Mouse (Mus musculus) forebrain, embryonic 13.5 days (tissue): Measurements from ENCODE around the gene Rab27a. TPM values are rescaled to one million over a fixed set of nuclear protein-coding genes. Genes with fewer than 3 reads are reported as not detected.

ENCODE experiments used
- ATAC-seq: fragments of 200-750 bp; cut with Nextera tagmentation; 2 replicates; pipeline ENCODE4 v1.8.0; 2017
- H3K27ac ChIP-seq: fragments of 300-500 bp; sonication (generic); 2 replicates; pipeline ENCODE4 v1.5.1; 2015; ENCODE audit warnings: inconsistent platforms, mild to moderate bottlenecking, moderate library complexity
- H3K27me3 ChIP-seq: fragments of 300-500 bp; sonication (generic); 2 replicates; pipeline ENCODE4 v1.6.1; 2015; ENCODE audit warnings: mild to moderate bottlenecking, inconsistent platforms
- H3K36me3 ChIP-seq: fragments of 300-500 bp; sonication (generic); 2 replicates; pipeline ENCODE4 v1.6.1; 2015; ENCODE audit warnings: mild to moderate bottlenecking, inconsistent platforms; ENCODE audit not compliant: poor library complexity, severe bottlenecking
- H3K4me1 ChIP-seq: fragments of 300-500 bp; sonication (generic); 2 replicates; pipeline ENCODE4 v1.6.1; 2015; ENCODE audit warnings: inconsistent platforms
- H3K4me2 ChIP-seq: fragments of 300-500 bp; sonication (generic); 2 replicates; pipeline ENCODE4 v1.6.1; 2015; ENCODE audit warnings: inconsistent platforms, mild to moderate bottlenecking, moderate library complexity
- H3K4me3 ChIP-seq: fragments of 300-500 bp; sonication (generic); 2 replicates; pipeline ENCODE4 v1.5.1; 2015; ENCODE audit warnings: mild to moderate bottlenecking, inconsistent platforms
- H3K9ac ChIP-seq: fragments of 300-500 bp; sonication (generic); 2 replicates; pipeline ENCODE4 v1.6.1; 2015; ENCODE audit warnings: mild to moderate bottlenecking, inconsistent platforms
- H3K9me3 ChIP-seq: fragments of 300-500 bp; sonication (generic); replicated peaks from 2 replicates; pipeline ENCODE4 v1.6.1; 2016; ENCODE audit warnings: inconsistent platforms
- WGBS: fragments of 180-500 bp; shearing (Covaris S2); methylation state at CpG from one replicate; pipeline ENCODE4 v1.1.7; 2015; 5-methylcytosine and 5-hydroxymethylcytosine counted together
- polyA plus RNA-seq: library from polyadenylated mRNA; unstranded; fragments of >200 nt; fragmentation: Nextera tagmentation; extraction: Ambion mirVana; gene quantifications from 2 replicates; pipeline ENCODE4 v1.2.1, GENCODE M21; 2015

Rab27a gene
- polyA plus RNA-seq, 1 experiment from 2014 or later, result 0.96 TPM

- Histone ChIP-seq H3K36me3 (peaks cover 70% of the 10 kb centered on the region), H3K9me3 (no peaks in the 10 kb centered on the region), H3K4me2 (no peak overlapping the region), H3K4me3 (no peak overlapping the region), H3K27ac (no peak overlapping the region), H3K9ac (no peak overlapping the region), H3K4me1 (no peaks in the 10 kb centered on the region), H3K27me3 (no peaks in the 10 kb centered on the region)
- WGBS, result 93% methylated on average over 10 of the region's 10 CpGs
- no peak for ATAC-seq
Measured at GRCm38 (mm10) chr9:73019841-73020240, 24.8 kb upstream of the Rab27a start.

- Histone ChIP-seq H3K9me3 (no peaks in the 10 kb centered on the region), H3K36me3 (peaks cover 65% of the 10 kb centered on the region), H3K27ac (no peak overlapping the region), H3K4me3 (no peak overlapping the region), H3K9ac (no peak overlapping the region), H3K4me2 (no peak overlapping the region), H3K4me1 (peaks cover under 1% of the 10 kb centered on the region; the same call in 1 of the 2 replicates), H3K27me3 (no peaks in the 10 kb centered on the region)
- ATAC-seq, result no peak
- 90% methylated on average over 5 of the region's 5 CpGs for WGBS
Measured at GRCm38 (mm10) chr9:73020566-73021097, 24.0 kb upstream of the Rab27a start.

- no peak overlapping the region for H3K4me3 ChIP-seq
- peaks cover 9% of the 10 kb centered on the region; the same call in 1 of the 2 replicates for H3K4me1 ChIP-seq
- ATAC-seq, result peak; percentile 89
- 27% methylated on average over 17 of the region's 17 CpGs for WGBS
- no peaks in the 10 kb centered on the region for H3K27me3 ChIP-seq
- H3K9me3 ChIP-seq, result no peaks in the 10 kb centered on the region
- peak overlapping the region; percentile 25 for H3K4me2 ChIP-seq
- no peak overlapping the region for H3K9ac ChIP-seq
- H3K36me3 ChIP-seq, result peaks cover 40% of the 10 kb centered on the region
- H3K27ac ChIP-seq, result peak overlapping the region; percentile 78
Measured at GRCm38 (mm10) chr9:73025818-73026636, 18.6 kb upstream of the Rab27a start.

- H3K4me3 ChIP-seq, result no peak overlapping the region
- no peak for ATAC-seq
- H3K4me1 ChIP-seq, result peaks cover 9% of the 10 kb centered on the region; the same call in 1 of the 2 replicates
- no peak overlapping the region for H3K9ac ChIP-seq
- H3K4me2 ChIP-seq, result no peak overlapping the region
- no peaks in the 10 kb centered on the region for H3K27me3 ChIP-seq
- no peaks in the 10 kb centered on the region for H3K9me3 ChIP-seq
- no peak overlapping the region for H3K27ac ChIP-seq
- WGBS, result 95% methylated on average over 1 of the region's 1 CpGs
- H3K36me3 ChIP-seq, result peaks cover 58% of the 10 kb centered on the region
Measured at GRCm38 (mm10) chr9:73030443-73030842, 14.2 kb upstream of the Rab27a start.

- no peak overlapping the region for H3K4me2 ChIP-seq
- H3K4me1 ChIP-seq, result 0 out of 2 replicates have a peak, but pooled peaks cover under 1% of the 10 kb centered on the region
- H3K36me3 ChIP-seq, result peaks cover 62% of the 10 kb centered on the region
- H3K27ac ChIP-seq, result no peak overlapping the region
- WGBS, result 79% methylated on average over 4 of the region's 4 CpGs
- H3K9me3 ChIP-seq, result no peaks in the 10 kb centered on the region
- H3K9ac ChIP-seq, result no peak overlapping the region
- no peak overlapping the region for H3K4me3 ChIP-seq
- H3K27me3 ChIP-seq, result no peaks in the 10 kb centered on the region
- ATAC-seq, result no peak
Measured at GRCm38 (mm10) chr9:73031421-73031820, 13.2 kb upstream of the Rab27a start.

GRCm38 (mm10) chr9:73033406-73033805, 11.2 kb upstream of the Rab27a start:
- no peak overlapping the region for H3K4me2 ChIP-seq
- H3K27me3 ChIP-seq, result no peaks in the 10 kb centered on the region
- peaks cover 58% of the 10 kb centered on the region for H3K36me3 ChIP-seq
- ATAC-seq, result no peak
- H3K4me1 ChIP-seq, result peaks cover 1% of the 10 kb centered on the region; the same call in 1 of the 2 replicates
- no peak overlapping the region for H3K27ac ChIP-seq
- WGBS, result 92% methylated on average over 1 of the region's 1 CpGs
- no peak overlapping the region for H3K4me3 ChIP-seq
- H3K9ac ChIP-seq, result no peak overlapping the region
- no peaks in the 10 kb centered on the region for H3K9me3 ChIP-seq

GRCm38 (mm10) chr9:73039222-73039945, 5.3 kb upstream of the Rab27a start:
- Histone ChIP-seq H3K4me1 (peaks cover 21% of the 10 kb centered on the region), H3K27ac (peak overlapping the region; percentile 74)

GRCm38 (mm10) chr9:73040080-73040479, 4.6 kb upstream of the Rab27a start, which contains the start of gene Pigb:
Gene Pigb (minus strand): TSS chr9:73040378.
- H3K4me3 ChIP-seq, result peak within 1 kb of the TSS; percentile 77
- H3K27me3 ChIP-seq, result no peaks in the 10 kb centered on the region
- H3K9me3 ChIP-seq, result no peaks in the 10 kb centered on the region
- H3K9ac ChIP-seq, result peak within 1 kb of the TSS; percentile 84
- WGBS, result 35% methylated on average over 6 of the region's 6 CpGs
- 0 out of 2 replicates have a peak, but pooled peaks cover 6% of the 10 kb centered on the region for H3K36me3 ChIP-seq
- peaks cover 27% of the 10 kb centered on the region for H3K4me1 ChIP-seq
- no peak for ATAC-seq
- H3K27ac ChIP-seq, result peak within 1 kb of the TSS; percentile 74
- H3K4me2 ChIP-seq, result peak within 1 kb of the TSS; percentile 74

More at GRCm38 (mm10) chr9:73039222-73039945, 5.3 kb upstream of the Rab27a start:
- peak; percentile 91 for ATAC-seq
- WGBS, result under 1% methylated on average over 49 of the region's 49 CpGs
- peak overlapping the region; percentile 84 for H3K9ac ChIP-seq
- peak overlapping the region; percentile 77 for H3K4me3 ChIP-seq
- no peaks in the 10 kb centered on the region for H3K27me3 ChIP-seq
- H3K36me3 ChIP-seq, result peaks cover 6% of the 10 kb centered on the region; the same call in 1 of the 2 replicates
- H3K4me2 ChIP-seq, result peak overlapping the region; percentile 74
- H3K9me3 ChIP-seq, result no peaks in the 10 kb centered on the region

- no peaks in the 10 kb centered on the region for H3K27me3 ChIP-seq
- peak overlapping the region; percentile 83 for H3K4me2 ChIP-seq
- peak overlapping the region; percentile 71; the same call in 1 of the 2 replicates for H3K9ac ChIP-seq
- H3K36me3 ChIP-seq, result no peaks in the 10 kb centered on the region
- H3K4me3 ChIP-seq, result peak overlapping the region; percentile 44
- peaks cover 21% of the 10 kb centered on the region for H3K4me1 ChIP-seq
- no peak overlapping the region for H3K27ac ChIP-seq
- ATAC-seq, result no peak
- no peaks in the 10 kb centered on the region for H3K9me3 ChIP-seq
- WGBS, result 22% methylated on average over 7 of the region's 7 CpGs
Measured at GRCm38 (mm10) chr9:73045204-73045603, 550 bp downstream of the Rab27a start.

GRCm38 (mm10) chr9:73045711-73046110, 1.1 kb downstream of the Rab27a start:
- Histone ChIP-seq H3K9me3 (no peaks in the 10 kb centered on the region), H3K27ac (no peak overlapping the region), H3K36me3 (no peaks in the 10 kb centered on the region), H3K4me2 (no peak overlapping the region), H3K9ac (no peak overlapping the region), H3K4me3 (no peak overlapping the region), H3K4me1 (peaks cover 16% of the 10 kb centered on the region), H3K27me3 (no peaks in the 10 kb centered on the region)
- ATAC-seq, result no peak
- WGBS, result 84% methylated on average over 10 of the region's 10 CpGs

GRCm38 (mm10) chr9:73047906-73048305, 3.3 kb downstream of the Rab27a start:
- H3K27ac ChIP-seq, result no peak overlapping the region
- no peak for ATAC-seq
- no peaks in the 10 kb centered on the region for H3K36me3 ChIP-seq
- no peak overlapping the region for H3K4me3 ChIP-seq
- WGBS, result 91% methylated on average over 2 of the region's 2 CpGs
- no peaks in the 10 kb centered on the region for H3K27me3 ChIP-seq
- H3K4me2 ChIP-seq, result no peak overlapping the region
- H3K9ac ChIP-seq, result no peak overlapping the region
- no peaks in the 10 kb centered on the region for H3K9me3 ChIP-seq
- peaks cover 16% of the 10 kb centered on the region for H3K4me1 ChIP-seq

GRCm38 (mm10) chr9:73048927-73049326, 4.3 kb downstream of the Rab27a start:
- Histone ChIP-seq H3K4me2 (no peak overlapping the region), H3K27me3 (no peaks in the 10 kb centered on the region), H3K27ac (no peak overlapping the region), H3K36me3 (no peaks in the 10 kb centered on the region), H3K9me3 (no peaks in the 10 kb centered on the region), H3K4me1 (peaks cover 16% of the 10 kb centered on the region), H3K4me3 (no peak overlapping the region), H3K9ac (no peak overlapping the region)
- ATAC-seq, result no peak
- 2% methylated on average over 4 of the region's 4 CpGs for WGBS
